Mouse (Mus musculus) spleen, postnatal 14 days (tissue): ENCODE results near the gene Ampd1.
"Not testable (repeated sequence)": the region's sequence is repeated elsewhere in the genome, so short reads cannot be mapped to it uniquely, and the experiment has no call there.

Source experiments
- DNase-seq, 2 experiments: peaks; one replicate each; pipeline ENCODE4 v3.0.0; 2021 to 2022; ENCODE audit warnings: low spot score in 2 of 2

Ampd1 gene

GRCm38 (mm10) chr3:103102454-103103390, 28.9 kb downstream of the Ampd1 start, which contains the start of gene Dennd2c:
Gene Dennd2c (plus strand): TSS chr3:103102604.
- peak; percentile 96 to 97 for DNase-seq

DNA sequence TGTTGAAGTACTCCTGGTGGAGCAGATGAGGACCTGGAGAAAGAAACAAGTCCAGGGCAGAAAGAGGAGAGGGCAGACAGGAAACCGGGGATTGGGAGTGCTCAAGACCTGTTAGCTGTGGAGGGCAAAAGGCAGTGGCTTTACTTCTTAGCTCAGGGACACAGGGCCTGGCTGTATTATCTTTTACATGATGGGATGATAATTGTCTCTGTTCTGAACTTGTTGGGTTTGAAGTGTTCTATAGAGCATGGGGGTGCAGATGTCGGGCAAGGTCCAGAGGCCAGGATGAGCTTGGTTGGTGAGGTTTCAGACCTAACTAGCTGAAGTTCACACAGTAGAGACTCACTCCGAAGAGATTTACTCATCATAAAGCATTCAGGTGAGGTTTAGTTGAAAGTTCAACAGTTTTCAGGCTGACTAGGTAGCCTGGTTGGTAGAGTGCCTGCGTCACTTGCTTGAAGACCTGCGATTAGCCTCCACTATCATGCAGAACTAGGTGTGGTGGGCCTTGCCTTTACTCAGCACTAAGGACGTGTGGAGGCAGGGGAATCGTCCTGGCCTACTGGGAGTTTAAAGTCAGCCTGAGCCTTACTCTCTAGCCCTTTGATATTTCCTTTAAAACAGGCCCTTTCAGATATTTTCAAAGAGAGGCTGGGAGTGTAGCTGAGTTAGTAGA, 33.9 kb downstream of the Ampd1 start:
- no peak for DNase-seq

DNA sequence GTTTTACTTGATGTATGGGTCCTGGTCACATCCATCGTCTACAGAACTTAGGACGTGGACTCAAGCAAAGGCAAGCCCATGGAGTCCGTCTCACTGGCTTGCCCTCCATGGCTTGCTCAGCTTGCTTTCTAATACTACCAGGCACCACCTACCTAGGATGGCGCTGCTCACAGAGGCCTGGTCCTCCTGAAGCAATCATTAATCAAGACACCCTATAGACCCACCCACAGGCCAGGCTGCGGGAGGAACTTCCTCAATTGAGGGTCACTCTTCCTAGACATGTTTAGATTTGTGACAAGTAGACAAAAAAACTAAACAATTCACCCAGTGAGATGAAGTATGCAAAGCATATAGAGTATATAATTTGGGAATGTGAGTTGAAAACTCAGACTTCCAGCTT, 38.4 kb downstream of the Ampd1 start:
- DNase-seq: no peak

- no peak for DNase-seq
Observed at GRCm38 (mm10) chr3:103123636-103124035, 49.8 kb downstream of the Ampd1 start.

GRCm38 (mm10) chr3:103126138-103126537, 52.3 kb downstream of the Ampd1 start:
- no peak for DNase-seq

DNA sequence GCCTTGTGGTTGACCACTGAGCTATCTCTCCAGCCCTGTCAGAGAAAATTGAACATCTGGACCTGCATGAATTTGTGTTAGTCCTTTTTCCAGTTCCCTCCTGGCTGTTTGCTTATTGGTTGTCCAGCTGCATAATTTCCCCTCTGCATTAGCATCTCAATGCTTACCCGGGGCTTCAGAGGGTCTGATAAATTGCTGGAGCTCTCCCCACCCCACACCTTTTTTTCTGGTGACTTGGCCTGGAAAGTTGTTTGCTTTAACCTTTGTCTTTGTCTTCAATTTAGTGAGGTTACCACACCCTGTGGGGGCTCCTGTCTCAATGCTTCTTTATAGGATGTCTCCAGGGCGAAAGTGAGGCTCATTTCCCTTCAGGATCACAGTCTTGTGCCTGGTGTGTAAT, 53.4 kb downstream of the Ampd1 start:
- no peak for DNase-seq

DNA sequence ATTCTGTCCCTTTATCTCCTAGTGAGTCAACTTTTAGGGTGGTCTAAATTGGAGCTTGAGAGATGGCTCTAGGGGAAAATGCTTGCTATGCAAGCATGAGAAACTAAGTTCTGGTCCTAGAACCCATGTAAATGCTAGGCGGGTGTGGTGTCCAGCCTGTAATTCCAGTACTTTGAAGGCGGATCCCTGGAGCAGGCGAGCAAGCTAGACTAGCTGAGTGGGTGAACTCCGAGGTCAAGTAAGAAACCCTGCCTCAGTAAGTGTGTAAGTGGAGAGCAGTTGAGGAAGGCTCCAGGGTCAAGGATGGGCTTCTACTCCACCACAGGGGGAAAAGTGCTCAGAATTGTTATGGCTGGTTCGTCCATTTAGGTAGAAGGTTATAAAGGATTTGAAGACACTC, 53.9 kb downstream of the Ampd1 start:
- DNase-seq: no peak

DNA sequence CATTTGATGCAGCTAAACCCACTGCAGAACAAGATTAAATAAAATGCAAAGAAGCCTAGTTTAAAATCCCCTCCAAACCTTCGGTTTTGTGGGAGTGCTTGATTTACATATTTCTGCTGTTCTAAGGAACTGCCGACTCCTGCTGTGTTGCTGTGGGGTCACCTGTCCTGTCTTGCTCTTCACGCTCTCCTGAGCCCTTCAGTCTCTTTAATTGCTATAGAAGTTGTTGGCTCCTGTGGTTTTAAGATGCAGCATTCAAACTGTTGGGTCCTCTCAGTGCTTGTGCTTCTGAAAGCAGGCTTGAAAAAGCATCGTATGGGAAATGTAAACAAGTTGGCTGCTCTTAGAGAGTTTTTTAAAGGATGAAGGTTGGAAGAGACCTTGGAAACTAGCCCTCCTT, 54.4 kb downstream of the Ampd1 start:
- DNase-seq: no peak

DNA sequence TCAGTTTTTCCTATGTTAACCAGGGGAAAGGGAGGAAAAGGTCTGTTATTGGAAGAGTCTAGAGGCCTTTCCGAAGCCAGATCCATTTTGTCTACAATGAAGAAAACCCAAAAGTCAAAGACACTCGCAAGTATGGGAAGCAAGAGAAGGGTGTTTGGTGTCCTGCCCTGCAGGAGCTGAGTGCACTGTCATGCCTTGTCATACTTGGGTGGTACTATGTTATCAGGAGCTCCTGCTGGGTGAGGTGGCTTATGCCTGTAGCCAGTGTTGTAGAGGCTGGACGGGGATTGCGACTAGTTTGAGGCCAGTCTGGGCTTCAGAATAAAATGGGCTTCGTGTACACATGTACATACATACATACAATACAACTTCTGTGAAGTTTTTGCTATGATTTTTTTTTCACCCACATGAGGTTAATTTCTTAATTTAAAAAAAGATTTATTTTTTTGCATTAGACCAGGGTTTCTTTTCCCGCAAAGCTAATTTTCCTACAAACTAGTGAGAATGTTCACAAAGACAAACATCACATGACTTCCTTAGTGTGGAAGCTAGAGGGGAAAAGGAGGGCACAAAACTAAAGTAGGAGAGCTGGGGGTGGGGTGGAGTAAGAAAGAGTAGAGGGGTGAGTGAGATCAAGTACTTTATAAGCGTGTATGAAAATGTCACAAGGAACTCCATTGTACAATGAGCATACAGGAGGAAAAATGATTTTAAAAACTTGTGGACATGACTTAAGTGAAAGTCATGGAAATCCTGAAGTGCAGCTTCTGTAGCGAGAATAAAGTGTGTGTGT, 55.7 kb downstream of the Ampd1 start:
- peak; percentile 32 to 64 for DNase-seq

GRCm38 (mm10) chr3:103130236-103130751, 56.5 kb downstream of the Ampd1 start:
- peak in 1 of 2 experiments; percentile 16 for DNase-seq

- DNase-seq: no peak
Observed at GRCm38 (mm10) chr3:103133098-103133497, 59.3 kb downstream of the Ampd1 start.

DNA sequence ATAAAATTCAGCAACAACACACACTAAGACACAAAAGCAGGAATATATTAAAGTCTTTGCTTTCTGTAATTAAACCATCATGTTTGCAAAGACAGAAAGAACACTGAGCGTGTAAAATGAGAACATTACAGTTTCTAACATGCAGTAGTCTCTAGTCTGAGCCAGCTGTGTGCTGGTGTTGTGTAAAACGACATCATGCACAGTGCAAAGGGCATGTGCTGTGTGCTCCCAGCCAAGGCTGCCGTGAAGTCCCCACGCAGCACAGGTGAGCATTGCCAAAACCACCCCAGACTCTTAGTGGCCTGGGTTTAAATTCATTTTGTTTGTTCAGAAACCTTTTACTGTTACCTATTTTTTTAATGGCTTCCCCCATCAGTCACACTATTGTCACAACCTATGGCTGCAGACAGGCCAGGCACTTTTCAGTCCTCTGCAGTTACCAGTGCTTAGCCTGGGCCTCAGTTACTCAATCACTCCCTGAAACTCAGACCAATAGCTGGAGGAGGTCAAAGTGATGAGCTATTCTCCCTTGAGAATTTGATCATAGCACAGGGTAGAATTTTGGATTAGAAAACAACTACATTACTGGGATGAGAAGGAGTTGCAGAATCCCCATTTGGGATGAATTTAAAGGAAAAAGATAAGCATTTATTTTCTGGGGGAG, 62.7 kb downstream of the Ampd1 start:
- DNase-seq: no peak

- no peak for DNase-seq
Observed at GRCm38 (mm10) chr3:103139047-103139446, 65.2 kb downstream of the Ampd1 start.

GRCm38 (mm10) chr3:103140095-103140838, 66.5 kb downstream of the Ampd1 start:
- not testable (repeated sequence) for DNase-seq

- DNase-seq: peak; percentile 16 to 21
Observed at GRCm38 (mm10) chr3:103141287-103141686, 67.5 kb downstream of the Ampd1 start.

- no peak for DNase-seq
Observed at GRCm38 (mm10) chr3:103142366-103142765, 68.6 kb downstream of the Ampd1 start.

- no peak for DNase-seq
Observed at GRCm38 (mm10) chr3:103145336-103145735, 71.5 kb downstream of the Ampd1 start.

DNA sequence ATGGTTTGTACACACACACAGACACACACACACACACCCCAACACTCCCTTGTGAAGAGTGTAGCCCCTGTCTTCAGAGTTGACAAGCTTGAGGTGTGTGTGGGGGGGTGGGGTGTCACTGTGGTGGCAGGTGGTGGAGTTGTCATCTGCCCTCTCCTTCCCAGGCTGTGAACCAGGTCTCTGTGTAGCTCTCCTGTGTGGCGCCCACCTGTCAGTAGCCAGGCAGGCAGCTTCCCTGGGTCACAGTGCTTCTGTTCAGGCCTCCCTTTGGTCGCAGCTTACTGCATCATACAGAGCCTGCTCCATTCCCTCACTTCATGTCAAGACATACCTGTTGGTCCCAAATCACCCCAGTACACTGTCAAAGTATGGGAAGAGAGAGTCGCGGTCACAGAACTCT, 72.0 kb downstream of the Ampd1 start:
- DNase-seq: no peak

DNA sequence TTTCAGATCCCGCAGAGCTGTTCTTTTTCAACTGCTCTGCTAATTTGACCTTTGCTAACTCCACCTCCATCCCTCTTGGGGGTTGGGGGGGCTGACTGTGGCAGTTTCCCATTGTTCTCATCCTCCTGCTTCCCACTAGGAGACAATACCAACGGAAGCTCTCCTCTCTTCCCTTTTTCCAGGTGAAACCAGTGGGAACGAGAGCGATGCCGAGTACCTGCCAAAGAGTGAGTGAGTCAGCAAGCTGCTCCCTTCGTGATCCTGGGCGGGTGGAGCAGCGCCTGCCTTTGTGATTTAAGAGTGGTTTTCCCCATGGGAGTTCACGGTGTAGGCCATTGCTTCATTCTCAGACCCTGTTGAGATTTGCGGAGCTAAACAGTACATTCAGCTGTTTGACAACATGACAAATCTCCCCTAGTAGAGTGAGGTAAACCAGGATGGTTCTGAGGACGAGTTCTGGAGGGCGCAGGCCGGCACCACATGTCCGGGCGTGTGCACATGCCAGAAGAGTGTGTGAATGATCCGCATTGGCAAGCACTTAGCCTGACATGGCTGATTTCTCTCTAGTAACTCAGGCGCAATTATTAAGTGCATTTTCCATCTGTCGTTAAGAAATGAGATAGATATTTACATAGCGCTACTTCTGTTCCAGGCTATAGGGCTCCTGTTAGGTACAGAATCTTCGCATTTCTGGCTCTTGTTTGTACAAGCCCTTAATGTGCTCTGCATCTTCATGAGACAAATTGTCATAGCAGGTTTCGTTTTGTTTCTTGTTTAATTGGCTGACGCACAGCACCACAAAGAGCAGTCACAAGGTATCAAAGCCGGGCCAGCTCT, 72.7 kb downstream of the Ampd1 start:
- DNase-seq: no peak

DNA sequence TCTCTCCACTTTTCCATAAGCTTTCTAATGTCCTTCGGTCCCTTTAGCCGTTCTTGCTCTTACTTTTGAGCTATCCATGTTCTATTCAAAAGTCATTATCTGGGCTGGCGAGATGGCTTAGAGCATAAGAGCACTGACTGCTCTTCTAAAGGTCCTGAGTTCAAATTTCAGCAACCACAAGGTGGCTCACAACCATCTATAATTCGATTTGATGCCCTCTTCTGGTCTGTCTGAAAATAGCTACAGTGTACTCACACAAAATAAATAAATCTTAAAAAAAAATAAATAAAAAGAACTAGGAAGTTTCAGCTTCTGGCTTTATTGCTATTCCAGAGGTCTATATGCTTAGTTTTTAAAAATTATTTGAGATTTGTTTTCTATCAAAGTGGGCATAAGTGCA, 74.0 kb downstream of the Ampd1 start:
- DNase-seq: no peak
